Mouse (Mus musculus): ENCODE results near the gene Ugt1a6b.
A peak's percentile ranks its signal among the peaks of the same experiment; 100 is the strongest.
"Not testable (repeated sequence)": the region's sequence is repeated elsewhere in the genome, so short reads cannot be mapped to it uniquely, and the experiment has no call there.

- TF ChIP-seq POLR2A (IDR thresholded peaks at IDR 0.05; ENCODE audit: low read depth, low read length), result not testable (repeated sequence)
- TF ChIP-seq CTCF (conservative IDR thresholded peaks at IDR 0.05; ENCODE audit: insufficient read depth, insufficient read length, low read depth, low read length), result peak; percentile 45; the same call in 1 of the 2 replicates
Observed at GRCm38 (mm10) chr1:88121521-88121920, 18.5 kb downstream of the Ugt1a6b start.
